ENCODE assay signal across 8 mouse cellular contexts in genomic region chr8:120327131-120327554, GRCm38 (mm10).
DNase-seq lines count a peak whose midpoint lies in the region; ATAC-seq and TF ChIP-seq lines count a peak whose summit lies in the region.
"Had no signal": no experiment of that assay in that cellular context is flagged by ENCODE, and none has a peak within 500 bp of the region (broad histone marks: within the 10 kb centered on the region; RNA-seq: fewer than 3 reads in every experiment).

No protein-coding gene starts in this region.

- H3K4me3 ChIP-seq in cortical plate, adult 2 months (ENCODE audit: insufficient read depth, low read length): no peak overlapping the region

- no peak for TF ChIP-seq POLR2A in cortical plate, adult 2 months (IDR thresholded peaks at IDR 0.05; ENCODE audit: extremely low read depth, insufficient read depth, low read length)

- intact Hi-C loops in left cerebral cortex, postnatal 4 days (cut with DNase I): no loop called here
- intact Hi-C loops in left cerebral cortex, postnatal 25 days (cut with DNase I): no loop called here

- peak; percentile 22; the same call in 1 of the 2 replicates for TF ChIP-seq CTCF in cortical plate, adult 2 months (IDR thresholded peaks at IDR 0.05; ENCODE audit: extremely low read depth, insufficient read depth, low read length)

- peaks cover 5% of the 10 kb centered on the region for H3K4me1 ChIP-seq in cortical plate, adult 2 months (ENCODE audit: control insufficient read depth, insufficient read depth, low read length)

- DNase-seq in left cerebral cortex, postnatal 4 days: peak; percentile 59
- DNase-seq in left cerebral cortex, adult 18-20 months (ENCODE audit: low spot score in 2 of 2): no peak
- peak; percentile 84 for DNase-seq in R1 (ENCODE audit: low read depth, low spot score)
- DNase-seq in right cerebral cortex, adult 2 months (ENCODE audit: low spot score in 2 of 2): no peak
- DNase-seq in left cerebral cortex, postnatal 25 days (ENCODE audit: low spot score in 2 of 2): no peak

- 0 out of 2 replicates have a peak, but pooled peaks have one; percentile 17 for ATAC-seq in megakaryocyte, adult 5-6 weeks (ENCODE audit: poor library complexity, severe bottlenecking)

- no peak overlapping the region for H3K27ac ChIP-seq in cortical plate, adult 2 months (ENCODE audit: insufficient read depth, low read length)
- H3K27ac ChIP-seq: macrophage had no signal

Comparison
In these comparisons a context has a peak if more than half of its experiments do, and no peak if none do; other contexts are left out.
1. DNase-seq: peak in left cerebral cortex, postnatal 4 days (single experiment) and R1 (single experiment); none in left cerebral cortex, adult 18-20 months (0 of 2), right cerebral cortex, adult 2 months (0 of 2) and left cerebral cortex, postnatal 25 days (0 of 2).